Mouse (Mus musculus) heart, postnatal 0 days (tissue): ENCODE measurements at regions not wholly inside any gene's neighbourhood (a gene's known extent, or its start where the extent isn't known, plus 50 kb on each side); places are given as distances from the start of the nearest gene placed in this dataset.

ENCODE experiments used
- ATAC-seq: fragments of 200-750 bp; cut with Nextera tagmentation; 2 replicates; pipeline ENCODE4 v1.8.0; 2017; ENCODE audit warnings: low read depth, moderate number of reproducible peaks, moderate library complexity; ENCODE audit not compliant: insufficient read depth
- DNase-seq: peaks from one replicate; pipeline ENCODE4 v3.0.0-alpha.2; 2016; ENCODE audit warnings: low spot score
- H3K27ac ChIP-seq: fragments of 300-500 bp; sonication (generic); 2 replicates; pipeline ENCODE4 v1.5.1; 2014; ENCODE audit warnings: low read depth, mild to moderate bottlenecking
- H3K27me3 ChIP-seq: fragments of 300-500 bp; sonication (generic); 2 replicates; pipeline ENCODE4 v1.6.1; 2014; ENCODE audit warnings: low read length, mixed read lengths; ENCODE audit not compliant: control insufficient read depth, insufficient read depth
- H3K36me3 ChIP-seq: fragments of 300-500 bp; sonication (generic); replicated peaks from 2 replicates; pipeline ENCODE4 v1.6.1; 2014; ENCODE audit warnings: low read length, mixed read lengths; ENCODE audit not compliant: control insufficient read depth, insufficient read depth
- H3K4me1 ChIP-seq: fragments of 300-500 bp; sonication (generic); 2 replicates; pipeline ENCODE4 v1.6.1; 2014; ENCODE audit warnings: antibody characterized with exemption; ENCODE audit not compliant: control insufficient read depth, insufficient read depth
- H3K4me2 ChIP-seq: fragments of 300-500 bp; sonication (generic); 2 replicates; pipeline ENCODE4 v1.6.1; 2014; ENCODE audit warnings: low read depth, mild to moderate bottlenecking, low read length, moderate library complexity
- H3K4me3 ChIP-seq: fragments of 300-500 bp; sonication (generic); 2 replicates; pipeline ENCODE4 v1.5.1; 2014; ENCODE audit warnings: low read depth, low read length
- H3K9ac ChIP-seq: fragments of 300-500 bp; sonication (generic); replicated peaks from 2 replicates; pipeline ENCODE4 v1.6.1; 2014; ENCODE audit warnings: low read depth, low read length, mixed read lengths
- H3K9me3 ChIP-seq: fragments of 300-500 bp; sonication (generic); replicated peaks from 2 replicates; pipeline ENCODE4 v1.6.1; 2016; ENCODE audit warnings: low read length; ENCODE audit not compliant: control insufficient read depth
- CTCF ChIP-seq: IDR thresholded peaks from 2 replicates; pipeline ENCODE4 v1.5.1; 2016; ENCODE audit warnings: antibody characterized with exemption, control low read depth, low read depth
- EP300 ChIP-seq: IDR thresholded peaks from 2 replicates; pipeline ENCODE4 v1.6.1; 2016; ENCODE audit warnings: antibody characterized with exemption, low read depth
- WGBS: fragments of 180-500 bp; shearing (Covaris S2); extraction: QIAGEN DNeasy Blood & Tissue Kit; methylation state at CpG from one replicate; pipeline ENCODE4 v1.1.7; 2014; 5-methylcytosine and 5-hydroxymethylcytosine counted together

DNA sequence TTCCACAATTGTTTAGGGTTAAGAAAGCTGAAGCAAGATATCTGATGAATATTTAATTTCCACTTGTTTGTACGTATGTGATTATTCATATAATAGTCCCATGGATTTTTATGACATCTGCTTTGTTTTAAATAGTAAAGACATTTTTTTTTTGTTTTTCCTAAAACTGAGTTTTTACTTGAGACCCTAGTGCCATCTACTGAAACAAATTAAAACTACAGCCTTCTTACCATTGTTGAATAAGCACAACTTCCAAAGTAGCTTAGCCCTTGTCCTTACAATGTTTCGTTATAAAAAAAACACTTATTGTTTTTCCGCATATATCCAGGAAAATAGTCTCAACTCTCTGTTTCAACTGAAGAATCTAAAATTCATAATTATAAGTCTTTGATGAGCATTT, 68.4 kb upstream of the Mad2l1 start:
- Histone ChIP-seq H3K27me3 (no peaks in the 10 kb centered on the region), H3K4me3 (no peak overlapping the region), H3K36me3 (no peaks in the 10 kb centered on the region), H3K9ac (no peak overlapping the region), H3K27ac (no peak overlapping the region), H3K4me2 (no peak overlapping the region), H3K4me1 (no peaks in the 10 kb centered on the region), H3K9me3 (no peaks in the 10 kb centered on the region)
- WGBS, result 27% methylated on average over 3 of the region's 3 CpGs
- TF ChIP-seq CTCF (peak; percentile 54), EP300 (no peak)
- ATAC-seq (no peak), DNase-seq (peak; percentile 17)

DNA sequence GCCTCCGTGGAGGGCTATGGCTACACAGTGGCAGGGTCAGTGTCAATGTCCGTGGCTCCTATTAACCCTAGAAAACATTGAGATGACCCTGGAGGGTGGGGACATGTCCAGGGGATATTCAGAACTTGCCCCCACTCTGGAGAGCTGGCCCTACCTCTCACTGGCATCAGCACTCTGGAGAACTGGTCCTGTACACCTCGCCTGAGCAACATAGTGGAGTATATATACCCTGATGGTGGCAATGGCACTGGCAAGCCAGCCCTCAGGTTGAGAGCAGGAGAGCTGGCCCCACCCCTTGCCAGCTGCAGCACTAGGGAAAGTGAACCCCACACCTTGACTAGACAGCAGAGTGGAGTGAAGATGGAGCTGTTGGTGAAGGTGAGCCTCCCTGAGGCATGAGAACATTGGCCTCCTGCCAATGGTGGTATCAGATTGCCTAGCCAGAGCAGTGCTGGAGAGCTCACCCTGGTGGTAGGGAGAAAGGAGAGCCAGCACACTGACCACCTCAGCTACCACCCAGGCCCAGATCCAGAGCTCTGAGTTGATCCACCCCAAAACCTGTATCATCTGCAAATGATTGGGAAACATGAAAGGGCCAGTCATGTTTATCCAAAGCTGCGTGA, 64.5 kb upstream of the Mad2l1 start:
- H3K4me2 ChIP-seq, result no peak overlapping the region
- H3K27me3 ChIP-seq, result no peaks in the 10 kb centered on the region
- WGBS, result 83% methylated on average over 4 of the region's 4 CpGs
- DNase-seq (no peak), ATAC-seq (no peak)
- H3K27ac ChIP-seq, result no peak overlapping the region
- H3K9ac ChIP-seq, result no peak overlapping the region
- TF ChIP-seq CTCF, result no peak
- TF ChIP-seq EP300, result no peak
- H3K9me3 ChIP-seq, result no peaks in the 10 kb centered on the region
- no peak overlapping the region for H3K4me3 ChIP-seq
- no peaks in the 10 kb centered on the region for H3K4me1 ChIP-seq
- no peaks in the 10 kb centered on the region for H3K36me3 ChIP-seq

DNA sequence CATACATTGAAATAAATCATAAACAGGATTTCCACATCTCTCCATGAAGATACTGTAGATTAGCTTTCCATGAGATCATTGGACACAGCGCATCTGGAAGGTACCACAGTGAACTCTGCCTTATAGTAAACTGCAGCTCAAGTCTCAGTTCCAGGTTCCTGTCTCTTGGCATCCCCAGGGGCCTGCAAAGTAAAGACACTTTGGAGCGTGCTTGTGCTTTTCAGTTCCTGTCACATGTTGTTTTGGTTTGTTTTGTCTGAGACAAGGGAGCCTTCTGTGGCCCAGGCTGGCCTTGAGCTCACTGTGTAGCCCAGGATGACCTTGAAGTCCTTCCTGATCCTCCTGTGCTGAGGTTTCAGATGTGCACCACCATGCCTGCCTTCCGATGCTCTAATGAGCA, 63.4 kb upstream of the Mad2l1 start:
- H3K9me3 ChIP-seq, result no peaks in the 10 kb centered on the region
- H3K4me3 ChIP-seq, result no peak overlapping the region
- no peaks in the 10 kb centered on the region for H3K4me1 ChIP-seq
- H3K27me3 ChIP-seq, result no peaks in the 10 kb centered on the region
- DNase-seq (no peak), ATAC-seq (no peak)
- no peak overlapping the region for H3K9ac ChIP-seq
- H3K4me2 ChIP-seq, result no peak overlapping the region
- WGBS, result 75% methylated on average over 3 of the region's 3 CpGs
- no peak overlapping the region for H3K27ac ChIP-seq
- no peak for TF ChIP-seq EP300
- no peak for TF ChIP-seq CTCF
- H3K36me3 ChIP-seq, result no peaks in the 10 kb centered on the region

DNA sequence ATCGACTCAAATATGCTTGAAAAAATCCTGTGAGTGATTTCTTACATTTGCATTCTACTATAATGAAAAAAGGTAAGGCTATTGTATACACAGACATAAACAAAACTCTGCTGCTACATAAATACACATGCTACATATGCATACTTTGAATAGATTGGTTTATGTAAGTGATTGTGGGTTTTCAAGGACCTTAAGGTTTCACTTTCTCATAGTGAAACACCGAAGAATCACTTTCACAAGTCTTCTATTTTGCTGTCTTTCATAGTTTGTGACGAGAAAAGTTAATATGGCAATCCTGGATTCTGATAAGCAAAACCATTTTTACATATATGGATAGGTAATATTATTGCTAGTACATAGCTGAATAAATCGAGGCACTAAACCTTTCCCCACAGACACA, 62.5 kb upstream of the Mad2l1 start:
- WGBS, result 70% methylated on average over 4 of the region's 4 CpGs
- TF ChIP-seq CTCF (no peak), EP300 (no peak)
- H3K4me3 ChIP-seq, result no peak overlapping the region

DNA sequence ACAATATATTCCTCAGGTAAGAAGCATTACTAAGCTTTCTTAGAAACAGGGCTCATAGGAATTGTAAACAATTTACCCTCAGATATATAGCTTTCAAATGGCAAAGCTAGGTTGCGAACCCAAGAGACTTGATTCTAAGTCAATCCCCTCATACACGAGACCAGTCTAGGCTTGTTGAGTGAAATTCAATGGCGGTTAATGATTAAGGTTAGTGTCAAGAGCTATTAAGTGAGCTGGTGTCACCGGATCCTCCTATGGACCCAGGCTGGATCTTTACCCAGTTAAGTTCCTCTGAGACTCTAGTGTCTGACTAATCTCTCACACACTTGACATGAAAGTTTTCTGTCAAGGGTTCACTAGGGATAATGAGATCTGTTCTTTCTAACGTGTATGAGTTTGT, 57.6 kb upstream of the Mad2l1 start:
- TF ChIP-seq EP300 (no peak), CTCF (no peak)
- no peak overlapping the region for H3K4me3 ChIP-seq
- no peaks in the 10 kb centered on the region for H3K27me3 ChIP-seq
- DNase-seq, result no peak
- no peaks in the 10 kb centered on the region for H3K4me1 ChIP-seq
- no peaks in the 10 kb centered on the region for H3K9me3 ChIP-seq
- no peak overlapping the region for H3K4me2 ChIP-seq
- 48% methylated on average over 5 of the region's 5 CpGs for WGBS
- H3K9ac ChIP-seq, result no peak overlapping the region
- no peaks in the 10 kb centered on the region for H3K36me3 ChIP-seq
- ATAC-seq, result no peak
- no peak overlapping the region for H3K27ac ChIP-seq

More for the DNA sequence above, 62.5 kb upstream of the Mad2l1 start:
- no peak overlapping the region for H3K4me2 ChIP-seq
- H3K9ac ChIP-seq, result no peak overlapping the region
- no peaks in the 10 kb centered on the region for H3K9me3 ChIP-seq
- no peaks in the 10 kb centered on the region for H3K27me3 ChIP-seq
- no peaks in the 10 kb centered on the region for H3K4me1 ChIP-seq
- ATAC-seq (no peak), DNase-seq (no peak)
- H3K36me3 ChIP-seq, result no peaks in the 10 kb centered on the region
- no peak overlapping the region for H3K27ac ChIP-seq

DNA sequence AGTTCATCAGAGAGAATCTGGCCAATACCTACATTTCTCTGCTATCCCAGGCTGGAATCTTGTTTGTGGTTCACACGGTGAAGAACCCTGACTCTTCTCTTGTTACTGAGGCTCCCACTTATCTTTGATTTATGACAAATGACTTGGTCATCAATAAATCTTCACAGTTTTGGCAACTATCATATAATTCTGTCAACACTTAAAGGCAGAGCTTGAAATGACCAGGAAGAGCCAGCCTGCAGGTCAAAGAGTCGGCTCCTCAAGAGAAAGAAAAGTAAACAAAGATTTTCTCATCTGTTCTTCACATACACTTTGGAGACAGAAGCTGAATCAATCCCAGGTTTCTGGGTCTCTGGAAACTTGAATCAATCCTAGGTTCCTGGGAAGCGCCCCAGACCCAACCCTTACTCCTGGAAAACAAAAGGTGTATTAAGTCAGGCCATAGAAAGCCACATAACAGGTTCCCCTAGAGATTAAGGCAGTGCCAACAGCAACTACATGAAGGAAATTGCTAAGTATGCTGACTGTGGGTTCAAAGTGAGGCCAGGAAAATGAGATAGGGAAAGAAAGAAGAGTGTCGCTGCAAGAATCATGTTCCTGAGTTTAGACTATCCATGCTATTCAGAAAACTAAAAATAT, 56.7 kb upstream of the Mad2l1 start:
- DNase-seq (no peak), ATAC-seq (no peak)
- WGBS, result 45% methylated on average over 4 of the region's 4 CpGs

More for the DNA sequence above, 56.7 kb upstream of the Mad2l1 start:
- Histone ChIP-seq H3K4me3 (no peak overlapping the region), H3K9ac (no peak overlapping the region), H3K27ac (no peak overlapping the region), H3K4me2 (no peak overlapping the region), H3K36me3 (no peaks in the 10 kb centered on the region), H3K27me3 (no peaks in the 10 kb centered on the region), H3K9me3 (no peaks in the 10 kb centered on the region), H3K4me1 (no peaks in the 10 kb centered on the region)
- TF ChIP-seq CTCF (no peak), EP300 (no peak)
